Mouse (Mus musculus) embryo, embryonic 10 days (tissue): ENCODE measurements around the gene Tpo.

Source experiments
- DNase-seq: peaks from one replicate; pipeline ENCODE4 v3.0.0-alpha.2; 2015; ENCODE audit warnings: low spot score

Tpo gene

GRCm38 (mm10) chr12:30017131-30017530 lies 115.3 kb downstream of the Tpo start:
- no peak for DNase-seq

GRCm38 (mm10) chr12:30015501-30015900 lies 116.9 kb downstream of the Tpo start:
- no peak for DNase-seq

- DNase-seq, result no peak
These were observed 123.7 kb downstream of the Tpo start for GRCm38 (mm10) chr12:30008741-30009140.

- DNase-seq, result no peak
These were observed 125.8 kb downstream of the Tpo start for GRCm38 (mm10) chr12:30006586-30006985.
